Mouse (Mus musculus) CH12F3 (cell line): ENCODE results near the gene Nkap.
"Not testable (repeated sequence)": the region's sequence is repeated elsewhere in the genome, so short reads cannot be mapped to it uniquely, and the experiment has no call there.

ENCODE experiments used
- in situ Hi-C: fragments of 300-500 bp; cut with MboI; formaldehyde crosslinking; loops from 2 replicates; pipeline ENCODE4 v1.14.3; 2020; ENCODE audit warnings: low sequenced_read_pairs

Gene Nkap

DNA sequence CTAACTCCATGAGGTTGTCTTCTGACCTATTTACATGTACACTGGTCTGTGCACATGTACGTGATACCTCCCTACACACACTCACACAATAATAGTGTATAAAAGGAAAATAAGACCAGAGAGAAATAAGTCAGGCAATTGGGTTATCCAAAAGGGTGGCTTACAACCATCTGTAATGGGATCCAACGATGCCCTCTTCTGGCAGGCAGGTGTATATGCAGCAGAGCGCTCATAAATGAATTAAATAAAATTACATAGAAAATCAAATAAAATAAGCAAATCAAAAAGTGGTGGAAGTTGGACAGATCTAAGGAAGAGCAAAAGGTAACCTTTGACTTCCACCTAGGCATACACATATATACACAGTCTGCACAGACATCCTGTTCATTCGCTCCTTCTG, 31.2 kb downstream of the Nkap start:
- in situ Hi-C loops = no loop called here

DNA sequence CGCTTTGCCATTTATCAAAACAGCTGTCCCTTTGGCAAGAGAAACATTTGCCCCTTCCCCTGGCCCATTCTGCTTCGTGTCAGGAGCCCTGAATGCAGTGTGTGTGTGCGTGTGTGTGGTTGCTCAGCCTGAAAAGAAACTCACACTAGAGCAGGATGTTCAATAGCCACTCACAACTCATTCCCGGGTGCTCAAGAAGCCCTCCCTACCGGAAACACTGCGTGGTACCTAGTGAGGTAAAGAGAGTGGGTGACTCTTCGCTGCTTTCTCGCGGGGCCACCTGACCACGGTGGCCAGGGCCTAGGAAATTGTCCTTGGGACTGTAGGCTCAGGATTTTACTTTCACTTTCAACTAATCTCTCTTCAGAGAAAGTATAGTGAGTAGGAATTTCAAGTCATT, 34.6 kb downstream of the Nkap start:
- in situ Hi-C loops = no loop called here

DNA sequence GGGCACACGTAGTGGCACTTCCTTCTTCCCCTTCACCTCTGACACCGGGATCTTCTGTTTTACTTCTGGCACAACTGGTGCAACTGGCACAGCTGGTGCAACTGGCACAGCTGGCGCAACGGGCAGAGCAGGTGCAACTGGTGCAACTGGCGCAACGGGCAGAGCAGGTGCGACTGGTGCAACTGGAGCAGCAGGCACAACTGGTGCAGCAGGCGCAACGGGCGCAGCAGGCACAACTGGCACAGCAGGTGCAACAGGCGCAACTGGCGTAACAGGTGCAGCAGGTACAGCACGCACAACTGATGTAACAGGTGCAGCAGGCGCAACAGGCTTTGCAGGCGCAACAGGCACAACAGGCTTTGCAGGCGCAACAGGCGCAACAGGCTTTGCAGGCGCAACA, 36.5 kb downstream of the Nkap start:
- in situ Hi-C loops = no loop called here

DNA sequence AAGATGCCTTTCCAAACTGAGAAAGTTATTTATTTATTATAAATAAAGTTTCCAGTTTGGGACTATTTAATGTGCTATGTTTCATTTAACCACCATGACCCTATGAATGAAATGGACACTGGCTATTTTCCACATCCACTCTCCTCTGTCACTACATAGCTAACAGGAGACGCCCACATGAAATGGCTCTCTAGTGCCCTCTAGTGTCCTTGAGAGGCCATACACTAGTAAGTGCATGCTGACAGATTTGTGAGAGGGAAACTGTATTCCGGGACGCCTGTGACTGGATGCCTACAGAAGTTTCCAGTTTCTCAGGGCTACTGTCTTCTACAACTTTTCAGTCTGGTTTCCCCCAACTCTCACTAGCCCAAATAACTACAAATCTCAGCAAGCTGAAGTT, 40.5 kb downstream of the Nkap start:
- in situ Hi-C loops = no loop called here

DNA sequence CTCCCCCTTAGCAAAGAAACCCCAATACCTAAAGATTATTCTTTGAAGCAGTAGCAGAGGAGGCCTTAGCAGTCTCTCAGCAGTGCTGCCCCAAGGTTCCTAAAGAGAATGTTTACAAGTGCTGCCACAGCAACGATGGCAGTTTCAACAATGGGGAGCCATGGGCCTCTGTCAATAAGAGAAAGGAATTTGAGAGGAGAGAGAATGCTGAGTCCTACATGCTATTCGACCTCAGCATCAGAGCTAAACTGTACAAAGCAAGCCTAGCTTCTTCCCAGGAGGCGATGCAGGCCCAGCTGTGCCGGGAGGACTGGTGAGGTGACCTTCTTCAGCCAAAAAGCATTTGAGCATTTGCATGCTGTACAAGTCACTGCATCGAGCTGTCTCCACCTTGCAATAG, 42.1 kb downstream of the Nkap start, which contains the start of gene Akap14:
Gene Akap14 (minus strand): TSS at position 101 of the 400 bp plus-strand sequence.
- in situ Hi-C loops = no loop called here

DNA sequence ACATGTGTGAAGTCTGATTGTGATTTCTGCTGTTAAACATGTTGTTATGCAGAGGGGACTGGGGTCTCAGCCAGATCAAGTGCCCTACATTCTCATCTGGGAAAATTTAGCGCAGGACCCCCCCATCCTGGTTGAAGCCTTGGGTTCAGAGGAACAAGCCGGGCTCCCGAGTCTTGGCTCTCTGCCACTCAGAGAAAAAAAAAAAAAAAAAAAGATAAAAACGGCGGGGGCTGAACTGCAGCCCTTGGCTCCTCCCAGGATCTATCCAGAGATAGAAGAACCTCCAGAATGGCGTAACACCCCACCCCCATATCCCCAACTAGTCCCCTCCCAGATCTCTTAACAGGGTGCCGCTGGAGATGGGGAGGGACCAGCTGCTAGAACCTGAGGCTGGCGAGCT, 57.8 kb downstream of the Nkap start:
- in situ Hi-C loops = not testable (repeated sequence)

DNA sequence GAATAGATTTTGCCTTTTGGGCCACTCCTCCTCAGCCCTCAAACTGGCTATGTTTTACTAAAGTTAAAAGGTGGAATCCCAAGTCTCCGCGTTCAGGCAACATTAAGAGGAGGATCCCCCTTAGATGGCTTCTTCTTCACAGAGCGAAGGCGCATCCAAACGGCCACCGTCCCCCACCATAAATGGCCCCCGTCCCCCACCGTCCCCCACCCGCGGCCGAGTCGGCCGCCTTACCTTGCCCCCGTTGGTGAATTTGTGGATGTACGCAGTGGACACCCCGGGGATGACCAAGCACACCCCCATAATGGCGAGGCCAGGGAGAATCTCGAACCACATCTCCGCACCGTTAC, 64.1 kb downstream of the Nkap start:
- in situ Hi-C loops = no loop called here

DNA sequence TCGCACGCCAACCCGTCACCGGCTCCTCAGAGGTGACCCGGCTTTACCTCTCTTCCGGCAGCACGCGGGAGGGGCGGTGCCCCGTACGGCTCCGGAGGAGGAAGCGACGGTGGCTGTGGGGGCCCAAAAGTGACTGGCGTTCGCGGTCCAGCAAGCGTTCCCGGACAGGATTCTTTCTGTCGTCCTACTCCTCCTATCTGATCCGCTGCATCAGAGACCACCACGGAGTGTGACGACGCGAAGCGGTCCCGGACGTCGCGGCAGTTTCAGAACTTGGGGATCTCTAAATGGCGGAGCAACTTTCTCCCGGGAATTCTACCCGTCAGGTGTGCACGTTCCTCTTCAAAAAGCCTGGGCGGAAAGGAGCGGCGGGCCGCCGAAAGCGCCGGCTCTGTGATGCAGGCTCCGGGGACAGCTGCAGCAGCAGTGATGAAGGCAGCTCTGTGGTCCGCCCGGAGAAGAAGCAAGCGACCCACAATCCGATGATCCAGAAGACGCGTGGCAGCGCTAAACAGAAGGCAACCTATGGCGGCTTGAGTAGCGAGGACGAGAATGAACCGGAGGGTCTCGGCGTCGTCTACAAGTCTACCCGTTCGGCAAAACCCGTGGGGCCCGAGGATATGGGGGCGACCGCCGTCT, 64.6 kb downstream of the Nkap start, which contains the start of the genes Ndufa1 and Rnf113a1:
Gene Ndufa1 (minus strand): TSS at position 59 of the 639 bp plus-strand sequence.
Gene Rnf113a1 (plus strand): TSS at position 141 of the 639 bp plus-strand sequence.
- in situ Hi-C loops = no loop called here

DNA sequence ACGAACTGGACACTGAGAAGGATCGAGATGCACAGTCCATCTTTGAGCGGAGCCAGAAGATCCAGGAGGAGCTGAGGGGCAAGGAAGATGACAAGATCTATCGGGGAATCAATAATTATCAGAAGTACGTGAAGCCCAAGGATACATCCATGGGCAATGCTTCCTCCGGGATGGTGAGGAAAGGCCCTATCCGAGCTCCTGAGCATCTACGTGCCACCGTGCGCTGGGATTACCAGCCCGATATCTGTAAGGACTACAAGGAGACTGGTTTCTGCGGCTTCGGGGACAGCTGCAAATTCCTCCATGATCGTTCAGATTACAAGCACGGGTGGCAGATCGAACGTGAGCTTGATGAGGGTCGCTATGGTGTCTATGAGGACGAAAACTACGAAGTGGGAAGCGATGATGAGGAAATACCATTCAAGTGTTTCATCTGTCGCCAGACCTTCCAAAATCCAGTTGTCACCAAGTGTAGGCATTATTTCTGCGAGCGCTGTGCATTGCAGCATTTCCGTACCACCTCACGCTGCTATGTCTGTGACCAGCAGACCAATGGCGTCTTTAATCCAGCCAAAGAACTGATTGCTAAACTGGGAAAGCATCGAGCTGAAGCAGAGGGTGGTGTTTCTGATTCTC, 65.3 kb downstream of the Nkap start:
- in situ Hi-C loops = no loop called here

DNA sequence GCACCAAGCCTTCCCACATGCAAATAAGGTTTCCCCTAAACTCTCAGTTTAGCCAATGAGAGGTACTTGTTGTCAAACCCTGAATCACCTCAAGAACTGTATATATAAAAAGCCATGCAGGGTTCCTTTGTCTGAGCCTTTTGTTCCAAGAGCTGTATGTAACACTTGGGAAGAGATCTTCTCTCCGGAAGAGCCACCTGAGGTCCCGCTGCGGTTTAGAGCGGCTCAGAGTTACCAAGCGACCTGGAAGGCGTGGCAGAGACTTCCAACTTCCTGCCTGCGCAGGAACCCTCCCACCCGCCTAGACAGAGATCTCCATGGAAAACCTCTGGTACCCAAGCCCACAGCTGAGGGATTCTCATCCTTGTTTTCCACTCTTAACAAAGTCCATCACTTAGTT, 72.1 kb downstream of the Nkap start:
- in situ Hi-C loops = no loop called here
